Mouse (Mus musculus): ENCODE results near the gene Mettl2.

The Mettl2 gene

DNA sequence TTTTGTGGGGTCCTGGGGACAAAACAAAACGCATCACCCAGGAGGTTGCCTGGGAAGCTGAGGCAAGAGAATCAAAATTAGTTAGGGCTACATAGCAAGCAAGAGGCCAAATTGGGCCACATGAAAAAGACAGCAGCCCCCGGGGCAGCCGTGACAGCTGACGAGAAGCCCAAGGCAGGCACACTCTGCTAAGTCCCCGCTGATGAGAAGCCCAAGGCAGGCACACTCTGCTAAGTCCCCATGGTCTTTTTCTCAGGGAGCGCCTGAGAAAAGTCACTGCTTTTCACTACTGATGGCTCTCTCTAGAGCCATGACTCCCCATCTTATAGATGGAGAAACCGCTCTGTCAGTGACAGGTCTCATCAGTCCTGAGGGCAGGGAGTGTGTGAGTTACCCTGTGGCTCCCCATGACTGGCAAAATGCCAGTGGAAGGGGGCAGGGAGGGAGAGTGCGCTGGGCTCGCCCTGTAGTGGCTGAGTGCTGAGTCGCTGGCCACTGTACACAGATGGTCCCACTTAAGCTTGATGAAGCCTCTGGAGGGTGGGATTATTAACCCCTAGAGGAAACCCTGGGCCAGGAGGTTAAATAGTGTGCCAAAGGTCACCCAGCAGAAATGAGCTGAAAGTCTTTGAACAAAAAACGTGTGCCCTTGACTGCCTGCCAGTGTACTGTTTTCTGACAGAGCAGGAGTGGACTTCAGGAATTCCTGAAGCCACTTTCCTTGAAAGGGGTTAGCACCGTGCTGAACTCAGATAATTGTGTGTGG, 27.0 kb downstream of the Mettl2 start:
- peak; percentile 61 for DNase-seq (ENCODE audit: low spot score)

GRCm38 (mm10) chr11:105155915-105156314, 29.7 kb downstream of the Mettl2 start:
- DNase-seq (ENCODE audit: low spot score) = no peak

DNA sequence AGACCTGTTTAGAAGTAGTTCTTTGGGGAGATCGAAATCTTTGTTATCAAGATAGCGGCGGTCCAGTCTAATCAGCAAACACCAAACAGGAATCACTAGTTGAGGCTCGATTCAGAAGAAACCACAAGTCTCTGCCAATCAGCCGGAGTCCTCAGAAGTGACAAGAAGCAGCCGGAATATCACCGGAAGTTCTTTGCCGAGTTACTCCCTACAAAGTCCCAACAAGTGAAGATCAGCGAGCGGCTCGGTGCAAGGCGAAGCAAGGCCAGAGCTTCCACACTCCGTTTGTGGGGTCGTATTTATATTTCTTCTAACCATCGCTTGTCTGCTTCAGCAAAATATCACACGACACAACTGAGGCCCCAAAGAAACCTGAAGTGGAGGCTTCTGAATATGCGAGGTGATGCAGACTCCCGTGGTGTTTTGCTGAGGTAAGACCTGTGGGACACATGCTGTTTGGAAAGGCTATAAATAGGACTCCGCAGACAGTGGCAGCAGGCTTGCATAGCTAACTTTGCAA, 30.6 kb downstream of the Mettl2 start:
- no peak for DNase-seq (ENCODE audit: low spot score)

DNA sequence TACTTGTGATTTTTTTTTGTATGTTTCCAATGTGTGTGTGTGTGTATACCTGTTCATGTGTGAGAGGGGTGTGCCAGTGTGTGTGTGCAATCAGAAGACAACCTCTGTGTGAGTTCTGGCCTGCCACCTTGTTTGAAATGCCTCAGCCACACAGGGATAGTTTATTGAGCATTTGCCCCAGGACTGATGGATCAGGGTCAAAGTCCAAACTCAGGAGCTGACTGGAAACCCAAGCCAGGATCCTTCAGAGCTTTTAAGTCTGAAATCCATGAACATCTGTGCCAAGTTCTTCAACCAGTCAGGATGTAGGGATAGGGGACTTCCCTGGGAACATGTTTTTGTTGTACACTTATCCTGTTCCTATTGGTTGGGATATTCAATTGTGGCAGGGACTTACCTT, 31.8 kb downstream of the Mettl2 start:
- DNase-seq (ENCODE audit: low spot score) = no peak

DNA sequence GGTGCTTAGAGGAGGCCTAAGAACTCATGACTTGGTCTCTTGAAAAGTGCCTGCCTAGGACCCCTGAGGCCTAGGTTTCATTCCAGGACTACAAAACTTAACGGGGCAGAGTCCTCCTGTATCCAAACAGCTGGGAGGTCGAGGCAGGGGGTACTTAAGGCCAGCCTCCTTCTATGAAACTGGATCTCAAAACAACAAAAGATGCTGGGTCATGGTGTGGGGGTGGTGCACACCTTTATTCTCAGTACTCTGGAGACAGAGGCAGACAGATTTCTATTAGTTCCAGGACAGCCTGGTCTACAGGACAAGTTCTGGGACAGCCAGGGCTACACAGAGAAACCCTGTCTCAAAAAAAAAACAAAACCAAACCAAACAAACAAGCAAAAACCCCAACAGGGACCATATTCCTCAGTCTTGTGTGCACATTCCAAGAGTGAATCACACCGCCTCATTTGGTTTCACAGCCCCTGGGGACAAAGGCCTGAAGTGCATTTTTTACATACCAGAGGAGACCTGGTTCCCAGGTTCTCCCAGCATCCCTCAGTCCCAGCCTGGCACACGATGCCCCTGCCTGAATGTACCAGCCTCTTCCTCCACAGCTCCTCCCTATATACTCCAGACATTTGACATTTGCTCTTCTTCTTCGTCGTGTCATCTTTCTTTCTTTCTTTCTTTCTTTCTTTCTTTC, 33.6 kb downstream of the Mettl2 start:
- DNase-seq (ENCODE audit: low spot score) = no peak

- DNase-seq (ENCODE audit: low spot score) = no peak
Observed at GRCm38 (mm10) chr11:105161411-105161810, 35.2 kb downstream of the Mettl2 start.

DNA sequence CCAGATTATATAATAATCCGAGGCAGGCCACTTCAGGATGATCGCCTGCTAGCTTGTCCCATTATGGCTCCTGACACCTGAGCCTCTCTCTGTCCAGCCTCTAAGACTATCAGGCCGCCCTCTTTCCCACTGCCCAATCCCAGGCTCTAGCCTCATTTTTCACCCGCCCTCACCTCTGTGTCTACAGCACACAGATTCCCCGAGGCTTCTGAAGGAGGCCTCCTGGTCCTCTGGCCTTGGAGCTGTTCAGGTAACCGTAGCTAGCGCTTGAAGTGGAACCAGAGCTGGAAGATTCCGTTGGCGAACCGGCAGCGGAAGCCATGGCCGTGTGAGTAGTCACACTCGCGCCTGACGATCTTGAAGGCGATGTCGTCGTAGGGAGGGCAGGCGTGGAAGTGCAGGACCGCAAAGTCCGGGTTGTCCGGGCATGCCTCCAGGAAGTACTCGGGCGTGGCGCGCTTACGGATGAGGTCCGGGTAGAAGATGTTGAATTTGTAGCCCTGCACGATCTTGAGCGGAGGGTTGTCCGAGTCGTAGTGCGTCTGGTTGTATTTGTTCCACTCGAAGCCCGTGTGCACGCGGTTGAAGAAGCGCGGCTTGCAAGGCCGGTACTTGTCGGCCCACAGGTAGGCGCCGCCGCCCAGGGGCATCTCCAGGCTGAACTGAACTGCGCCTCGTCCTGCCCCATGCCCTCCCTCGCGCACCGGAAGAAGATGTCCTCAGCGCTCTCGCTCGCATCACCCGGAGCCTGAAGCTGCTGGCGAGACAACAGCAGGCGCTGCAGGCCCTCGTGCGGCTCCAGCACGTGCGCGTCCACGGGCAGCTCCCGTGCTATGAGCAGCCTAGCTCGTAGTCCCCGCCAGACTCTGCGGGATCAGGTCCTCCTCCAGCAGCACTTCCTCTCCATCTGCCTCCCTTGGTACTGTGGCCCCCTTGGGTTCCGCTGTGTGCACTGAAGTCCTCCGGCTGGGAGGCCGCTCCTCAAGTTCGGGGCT, 38.6 kb downstream of the Mettl2 start:
- DNase-seq (ENCODE audit: low spot score) = no peak

GRCm38 (mm10) chr11:105166780-105167179, 40.6 kb downstream of the Mettl2 start:
- no peak for DNase-seq (ENCODE audit: low spot score)

- no peak for DNase-seq (ENCODE audit: low spot score)
Observed at GRCm38 (mm10) chr11:105178516-105178915, 52.3 kb downstream of the Mettl2 start, which contains the start of gene Tlk2. Gene Tlk2 (plus strand): TSS chr11:105178807.

DNA sequence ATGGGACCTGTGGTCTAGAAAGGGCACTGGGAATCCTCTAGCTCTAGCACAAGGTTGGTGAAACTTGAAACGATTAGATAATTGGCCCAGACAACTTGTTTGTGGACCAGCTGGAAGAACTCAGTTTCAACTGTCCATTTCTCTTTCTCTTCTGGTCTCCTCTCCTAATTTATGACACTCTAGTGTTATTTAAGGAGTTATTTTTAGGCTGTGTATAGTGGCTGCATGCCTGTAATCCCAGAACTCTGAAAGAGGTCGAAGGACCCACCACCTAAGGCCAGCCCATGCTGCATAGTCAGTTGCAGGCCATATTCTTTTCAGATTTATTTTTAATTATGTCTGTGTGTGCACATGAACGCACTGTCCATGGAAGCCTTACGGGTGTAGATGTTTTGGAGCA, 53.3 kb downstream of the Mettl2 start:
- DNase-seq (ENCODE audit: low spot score) = no peak

- peak; percentile 34 for DNase-seq (ENCODE audit: low spot score)
Observed at GRCm38 (mm10) chr11:105180471-105181091, 54.4 kb downstream of the Mettl2 start.

DNA sequence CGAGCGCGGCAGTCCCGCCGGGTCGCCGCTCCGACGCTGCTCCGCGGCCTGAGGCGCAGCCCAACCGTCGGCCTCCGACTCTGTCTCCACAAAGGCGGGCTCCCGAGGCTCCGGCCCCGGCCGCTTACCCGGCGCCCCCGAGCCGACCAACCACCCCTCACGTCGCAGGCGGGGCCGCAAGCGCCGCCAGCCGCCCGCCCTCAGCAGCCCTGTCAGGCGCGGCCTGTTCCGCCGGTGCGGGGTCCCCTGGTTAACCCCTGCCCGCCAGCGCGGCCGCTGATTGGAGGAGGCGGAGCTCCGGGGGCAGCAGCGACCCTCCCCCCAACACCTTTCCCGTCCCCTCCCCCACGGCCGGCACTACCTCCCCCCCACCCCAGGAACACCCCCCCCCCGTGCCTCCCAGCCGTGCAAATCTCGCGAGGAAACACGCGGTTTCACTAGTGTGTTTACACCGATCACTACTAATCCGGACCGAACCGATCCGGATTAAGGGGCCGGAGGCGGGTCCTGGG, 55.0 kb downstream of the Mettl2 start:
- DNase-seq (ENCODE audit: low spot score) = peak; percentile 91

DNA sequence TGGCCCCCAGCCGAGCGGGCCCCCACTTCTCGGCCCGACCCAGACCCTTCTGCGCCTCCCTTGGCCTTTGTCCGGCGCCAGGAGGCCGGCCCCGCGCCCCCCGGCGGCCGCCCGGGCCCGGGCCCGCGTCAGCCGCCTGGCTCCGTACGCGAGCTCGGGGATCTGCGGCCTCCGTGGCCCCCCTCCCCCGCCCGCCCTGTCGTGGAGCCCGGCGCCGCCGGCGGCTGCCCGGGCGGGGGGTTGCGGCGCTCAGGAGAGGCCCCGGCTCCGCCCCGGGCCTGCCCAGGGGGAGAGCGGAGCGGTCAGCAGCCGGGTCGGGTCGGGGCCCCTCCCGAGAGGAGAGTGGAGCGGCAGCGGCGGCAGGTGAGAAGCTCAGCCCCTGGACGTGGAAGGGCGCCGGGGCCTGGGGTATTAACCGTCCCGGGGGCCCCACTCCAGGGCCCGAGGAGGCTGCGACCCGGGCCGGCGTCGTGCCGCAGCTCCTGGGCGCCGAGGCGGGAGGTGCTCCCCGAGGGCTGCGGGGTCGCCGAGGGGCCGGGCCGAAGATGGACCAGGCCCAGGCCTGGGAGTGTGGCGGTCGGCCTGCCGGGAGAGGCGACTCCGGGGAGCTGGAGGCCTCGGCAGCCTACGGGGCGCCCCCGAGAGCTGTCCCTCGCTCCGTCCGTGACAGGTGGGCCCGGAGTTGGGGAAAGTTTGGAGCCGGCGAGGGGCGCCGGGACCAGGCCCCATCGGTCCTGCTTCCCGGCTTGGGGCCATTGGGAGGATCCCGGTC, 55.6 kb downstream of the Mettl2 start:
- DNase-seq (ENCODE audit: low spot score) = peak; percentile 40

DNA sequence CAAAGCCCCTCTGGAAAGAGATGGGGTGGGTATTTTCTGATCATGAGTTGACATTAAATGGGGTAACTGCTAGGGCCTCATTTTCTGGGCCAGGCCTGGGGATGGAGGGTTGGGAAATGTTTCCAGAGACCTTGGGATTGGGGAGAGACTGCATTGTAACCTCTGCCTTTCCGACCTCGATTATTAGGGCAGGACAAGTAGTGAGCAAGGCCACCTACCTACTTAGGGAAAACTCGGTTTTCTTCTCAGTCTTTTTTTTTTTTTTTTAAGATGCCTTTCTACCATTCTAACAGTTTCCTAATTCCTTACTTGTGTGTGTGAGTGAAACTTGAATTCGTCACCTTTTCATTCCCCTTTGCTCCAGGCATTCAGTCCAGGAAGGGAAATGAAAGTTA, 56.2 kb downstream of the Mettl2 start:
- DNase-seq (ENCODE audit: low spot score) = peak; percentile 28

DNA sequence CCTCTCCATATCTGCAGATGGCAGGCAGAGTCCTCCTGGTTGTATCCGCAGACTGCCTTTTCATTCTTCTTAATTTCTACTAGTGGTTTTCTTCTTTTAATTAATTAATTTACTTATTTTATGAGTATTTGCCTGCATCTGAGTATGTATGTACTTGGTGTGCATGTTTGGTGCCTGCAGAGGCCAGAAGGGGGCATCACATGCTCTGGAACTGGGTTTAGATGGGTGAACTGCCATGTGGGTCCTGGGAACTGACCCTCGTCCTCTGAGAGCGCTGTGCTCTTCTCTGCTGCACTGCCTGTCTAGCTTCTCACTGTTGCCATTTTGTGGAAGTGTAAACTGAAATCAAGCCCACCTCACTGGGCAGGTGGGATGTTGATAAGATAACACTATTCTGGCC, 58.5 kb downstream of the Mettl2 start:
- DNase-seq (ENCODE audit: low spot score) = no peak
